Mouse (Mus musculus): ENCODE measurements around the gene Mtr. TPM values are rescaled to one million over a fixed set of nuclear protein-coding genes. Genes with fewer than 3 reads are reported as not detected.

The Mtr gene
- polyA plus RNA-seq, 1 experiment, result 24.0 TPM

GRCm38 (mm10) chr13:12200372-12200771 is 57.5 kb downstream of the Mtr start:
- no peak overlapping the region for H3K27ac ChIP-seq (ENCODE audit: insufficient read depth, low read depth, low read length)
- H3K4me1 ChIP-seq (ENCODE audit: control insufficient read depth, insufficient read depth, low read length), result peaks cover 10% of the 10 kb centered on the region
- H3K4me3 ChIP-seq (ENCODE audit: insufficient read depth, low read length), result no peak overlapping the region
- no peak for TF ChIP-seq POLR2A (IDR thresholded peaks at IDR 0.05; ENCODE audit: borderline replicate concordance, low read depth, low read length)
- no peak for TF ChIP-seq CTCF (IDR thresholded peaks at IDR 0.05; ENCODE audit: low read depth, low read length)

GRCm38 (mm10) chr13:12198486-12198885 is 59.4 kb downstream of the Mtr start:
- H3K27ac ChIP-seq (ENCODE audit: insufficient read depth, low read depth, low read length), result no peak overlapping the region
- H3K4me3 ChIP-seq (ENCODE audit: insufficient read depth, low read length), result no peak overlapping the region
- peaks cover 4% of the 10 kb centered on the region for H3K4me1 ChIP-seq (ENCODE audit: control insufficient read depth, insufficient read depth, low read length)
- TF ChIP-seq CTCF (IDR thresholded peaks at IDR 0.05; ENCODE audit: low read depth, low read length), result no peak
- no peak for TF ChIP-seq POLR2A (IDR thresholded peaks at IDR 0.05; ENCODE audit: borderline replicate concordance, low read depth, low read length)

GRCm38 (mm10) chr13:12196861-12197260 is 61.1 kb downstream of the Mtr start:
- TF ChIP-seq CTCF (IDR thresholded peaks at IDR 0.05; ENCODE audit: low read depth, low read length) (no peak), POLR2A (IDR thresholded peaks at IDR 0.05; ENCODE audit: borderline replicate concordance, low read depth, low read length) (no peak)
- H3K4me3 ChIP-seq (ENCODE audit: insufficient read depth, low read length), result no peak overlapping the region
- no peak overlapping the region for H3K27ac ChIP-seq (ENCODE audit: insufficient read depth, low read depth, low read length)
- peaks cover 4% of the 10 kb centered on the region for H3K4me1 ChIP-seq (ENCODE audit: control insufficient read depth, insufficient read depth, low read length)

GRCm38 (mm10) chr13:12196012-12196411 is 61.9 kb downstream of the Mtr start:
- H3K27ac ChIP-seq (ENCODE audit: insufficient read depth, low read depth, low read length), result no peak overlapping the region
- peaks cover 4% of the 10 kb centered on the region for H3K4me1 ChIP-seq (ENCODE audit: control insufficient read depth, insufficient read depth, low read length)
- H3K4me3 ChIP-seq (ENCODE audit: insufficient read depth, low read length), result no peak overlapping the region
- TF ChIP-seq CTCF (IDR thresholded peaks at IDR 0.05; ENCODE audit: low read depth, low read length), result no peak
- TF ChIP-seq POLR2A (IDR thresholded peaks at IDR 0.05; ENCODE audit: borderline replicate concordance, low read depth, low read length), result no peak

GRCm38 (mm10) chr13:12194942-12195662 is 62.8 kb downstream of the Mtr start:
- peaks cover 4% of the 10 kb centered on the region for H3K4me1 ChIP-seq (ENCODE audit: control insufficient read depth, insufficient read depth, low read length)
- no peak overlapping the region for H3K27ac ChIP-seq (ENCODE audit: insufficient read depth, low read depth, low read length)
- no peak overlapping the region for H3K4me3 ChIP-seq (ENCODE audit: insufficient read depth, low read length)
- no peak for TF ChIP-seq POLR2A (IDR thresholded peaks at IDR 0.05; ENCODE audit: borderline replicate concordance, low read depth, low read length)
- no peak for TF ChIP-seq CTCF (IDR thresholded peaks at IDR 0.05; ENCODE audit: low read depth, low read length)

GRCm38 (mm10) chr13:12189219-12189618 is 68.7 kb downstream of the Mtr start:
- Histone ChIP-seq H3K4me3 (ENCODE audit: insufficient read depth, low read length) (no peak overlapping the region), H3K4me1 (ENCODE audit: control insufficient read depth, insufficient read depth, low read length) (no peaks in the 10 kb centered on the region), H3K27ac (ENCODE audit: insufficient read depth, low read depth, low read length) (no peak overlapping the region)
- no peak for TF ChIP-seq POLR2A (IDR thresholded peaks at IDR 0.05; ENCODE audit: borderline replicate concordance, low read depth, low read length)

GRCm38 (mm10) chr13:12188804-12189203 is 69.1 kb downstream of the Mtr start:
- no peak overlapping the region for H3K27ac ChIP-seq (ENCODE audit: insufficient read depth, low read depth, low read length)
- H3K4me3 ChIP-seq (ENCODE audit: insufficient read depth, low read length), result no peak overlapping the region
- TF ChIP-seq CTCF (IDR thresholded peaks at IDR 0.05; ENCODE audit: low read depth, low read length), result no peak
- no peak for TF ChIP-seq POLR2A (IDR thresholded peaks at IDR 0.05; ENCODE audit: borderline replicate concordance, low read depth, low read length)
- H3K4me1 ChIP-seq (ENCODE audit: control insufficient read depth, insufficient read depth, low read length), result no peaks in the 10 kb centered on the region

GRCm38 (mm10) chr13:12179481-12179880 is 78.4 kb downstream of the Mtr start:
- Histone ChIP-seq H3K27ac (ENCODE audit: insufficient read depth, low read depth, low read length) (no peak overlapping the region), H3K4me3 (ENCODE audit: insufficient read depth, low read length) (no peak overlapping the region), H3K4me1 (ENCODE audit: control insufficient read depth, insufficient read depth, low read length) (no peaks in the 10 kb centered on the region)
- TF ChIP-seq CTCF (IDR thresholded peaks at IDR 0.05; ENCODE audit: low read depth, low read length) (no peak), POLR2A (IDR thresholded peaks at IDR 0.05; ENCODE audit: borderline replicate concordance, low read depth, low read length) (no peak)

- Histone ChIP-seq H3K27ac (ENCODE audit: insufficient read depth, low read depth, low read length) (no peak overlapping the region), H3K4me1 (ENCODE audit: control insufficient read depth, insufficient read depth, low read length) (no peaks in the 10 kb centered on the region), H3K4me3 (ENCODE audit: insufficient read depth, low read length) (no peak overlapping the region)
- TF ChIP-seq POLR2A (IDR thresholded peaks at IDR 0.05; ENCODE audit: borderline replicate concordance, low read depth, low read length), result no peak
- TF ChIP-seq CTCF (IDR thresholded peaks at IDR 0.05; ENCODE audit: low read depth, low read length), result no peak
Observed at GRCm38 (mm10) chr13:12176761-12177160, 81.2 kb downstream of the Mtr start.

- TF ChIP-seq CTCF (IDR thresholded peaks at IDR 0.05; ENCODE audit: low read depth, low read length), result no peak
- TF ChIP-seq POLR2A (IDR thresholded peaks at IDR 0.05; ENCODE audit: borderline replicate concordance, low read depth, low read length), result no peak
- Histone ChIP-seq H3K27ac (ENCODE audit: insufficient read depth, low read depth, low read length) (no peak overlapping the region), H3K4me1 (ENCODE audit: control insufficient read depth, insufficient read depth, low read length) (no peaks in the 10 kb centered on the region), H3K4me3 (ENCODE audit: insufficient read depth, low read length) (no peak overlapping the region)
Observed at GRCm38 (mm10) chr13:12175988-12176736, 81.8 kb downstream of the Mtr start.
